Mouse (Mus musculus) retina, embryonic 14.5 days (tissue): ENCODE measurements around the gene Exo5.

Source experiments
- DNase-seq: peaks from one replicate; pipeline ENCODE4 v3.0.0-alpha.2; 2015; ENCODE audit warnings: low spot score

The Exo5 gene

GRCm38 (mm10) chr4:120924554-120925299 is at the start of gene Exo5:
Exo5 (minus strand) TSS chr4:120925017.
- peak; percentile 94 for DNase-seq

- DNase-seq, result no peak
Measured at GRCm38 (mm10) chr4:120971842-120972241, 47.0 kb upstream of the Exo5 start.

- peak; percentile 54 for DNase-seq
Measured at GRCm38 (mm10) chr4:120969382-120970146, 44.7 kb upstream of the Exo5 start.

GRCm38 (mm10) chr4:120968486-120968885 is 43.7 kb upstream of the Exo5 start:
- no peak for DNase-seq

GRCm38 (mm10) chr4:120955586-120955985 is 30.8 kb upstream of the Exo5 start:
- no peak for DNase-seq

GRCm38 (mm10) chr4:120953667-120954066 is 28.9 kb upstream of the Exo5 start:
- no peak for DNase-seq

GRCm38 (mm10) chr4:120953038-120953437 is 28.2 kb upstream of the Exo5 start:
- DNase-seq, result no peak

- no peak for DNase-seq
Measured at GRCm38 (mm10) chr4:120952163-120952562, 27.3 kb upstream of the Exo5 start.

GRCm38 (mm10) chr4:120951428-120951973 is 26.7 kb upstream of the Exo5 start, which contains the start of gene Zfp69:
Zfp69 (minus strand) TSS chr4:120951699.
- peak; percentile 91 for DNase-seq

GRCm38 (mm10) chr4:120950763-120951427 is 26.1 kb upstream of the Exo5 start:
- no peak for DNase-seq

- no peak for DNase-seq
Measured at GRCm38 (mm10) chr4:120948938-120949337, 24.1 kb upstream of the Exo5 start.

- DNase-seq, result no peak
Measured at GRCm38 (mm10) chr4:120935006-120935405, 10.2 kb upstream of the Exo5 start.

- no peak for DNase-seq
Measured at GRCm38 (mm10) chr4:120930736-120931135, 5.9 kb upstream of the Exo5 start.

- DNase-seq, result no peak
Measured at GRCm38 (mm10) chr4:120928686-120929085, 3.9 kb upstream of the Exo5 start.

GRCm38 (mm10) chr4:120925386-120925785 is 569 bp upstream of the Exo5 start:
- DNase-seq, result peak; percentile 47

GRCm38 (mm10) chr4:120921461-120921860 is 3.4 kb downstream of the Exo5 start:
- DNase-seq, result no peak

- no peak for DNase-seq
Measured at GRCm38 (mm10) chr4:120914501-120914900, 10.3 kb downstream of the Exo5 start.

- no peak for DNase-seq
Measured at GRCm38 (mm10) chr4:120913861-120914260, 11.0 kb downstream of the Exo5 start.

- DNase-seq, result no peak
Measured at GRCm38 (mm10) chr4:120913443-120913842, 11.4 kb downstream of the Exo5 start.

- DNase-seq, result no peak
Measured at GRCm38 (mm10) chr4:120912866-120913265, 12.0 kb downstream of the Exo5 start.

GRCm38 (mm10) chr4:120911086-120911485 is 13.7 kb downstream of the Exo5 start:
- DNase-seq, result no peak

GRCm38 (mm10) chr4:120909558-120910150 is 15.2 kb downstream of the Exo5 start:
- peak; percentile 92 for DNase-seq
